Mouse (Mus musculus) megakaryocyte, embryonic 14.5 days (primary cell): ENCODE measurements around the gene Acaa1a. TPM values are rescaled to one million over a fixed set of nuclear protein-coding genes. Genes with fewer than 3 reads are reported as not detected.
A peak's percentile ranks its signal among the peaks of the same experiment; 100 is the strongest.
"Not testable (repeated sequence)": the region's sequence is repeated elsewhere in the genome, so short reads cannot be mapped to it uniquely, and the experiment has no call there.

Source experiments
- H3K27me3 ChIP-seq: replicated peaks from 2 replicates; pipeline ENCODE3; 2012; ENCODE audit warnings: inconsistent platforms
- H3K36me3 ChIP-seq: replicated peaks from 2 replicates; pipeline ENCODE3; 2012; ENCODE audit warnings: low read length, inconsistent platforms, mixed read lengths
- H3K4me1 ChIP-seq: 2 replicates; pipeline ENCODE4 v1.6.1; 2012; ENCODE audit warnings: inconsistent platforms
- H3K4me3 ChIP-seq: replicated peaks from 2 replicates; pipeline ENCODE3; 2012; ENCODE audit warnings: moderate library complexity, mild to moderate bottlenecking, inconsistent platforms
- H3K9me3 ChIP-seq: 2 replicates; pipeline ENCODE4 v1.6.1; 2012; ENCODE audit warnings: inconsistent platforms
- FLI1 ChIP-seq: IDR thresholded peaks from 2 replicates; pipeline ENCODE4 v1.6.1; 2012; ENCODE audit warnings: low read length, inconsistent platforms, mixed read lengths
- GATA1 ChIP-seq: IDR thresholded peaks from 3 replicates; pipeline ENCODE4 v1.6.1; 2012; ENCODE audit warnings: mixed read lengths, low read length, inconsistent platforms, borderline replicate concordance
- polyA plus RNA-seq: library from polyadenylated mRNA; stranded (reverse); fragments of >175 nt; gene quantifications from 2 replicates; pipeline ENCODE4 v1.2.3, GENCODE M21; 2012; ENCODE audit warnings: low replicate concordance; ENCODE audit not compliant: insufficient read depth

The Acaa1a gene
- polyA plus RNA-seq, 1 experiment: 77.2 TPM

DNA sequence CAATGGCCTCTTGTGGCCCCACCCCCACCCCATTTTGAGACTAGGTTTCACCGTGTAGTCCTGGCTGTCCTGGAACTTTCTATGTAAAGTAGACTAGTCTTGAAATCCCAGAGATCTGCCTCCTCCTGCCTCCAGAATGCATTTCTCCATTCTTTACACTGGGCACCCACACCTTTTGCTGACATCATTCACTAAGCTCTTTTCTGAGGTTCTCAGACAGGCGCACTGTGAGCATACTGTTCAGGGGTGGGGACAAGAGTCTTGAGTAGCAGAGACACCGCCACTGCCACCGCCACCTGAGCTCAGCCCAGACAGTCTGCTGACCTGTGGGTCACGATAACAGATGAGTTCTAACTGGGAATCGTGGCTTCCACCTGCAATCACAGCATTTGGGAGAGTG is 16.5 kb downstream of the Acaa1a start:
- no peaks in the 10 kb centered on the region for H3K9me3 ChIP-seq
- peaks cover 6% of the 10 kb centered on the region for H3K36me3 ChIP-seq
- TF ChIP-seq GATA1: no peak
- TF ChIP-seq FLI1: no peak
- H3K27me3 ChIP-seq: peaks cover 22% of the 10 kb centered on the region
- H3K4me3 ChIP-seq: no peak overlapping the region
- H3K4me1 ChIP-seq: peaks cover 20% of the 10 kb centered on the region

DNA sequence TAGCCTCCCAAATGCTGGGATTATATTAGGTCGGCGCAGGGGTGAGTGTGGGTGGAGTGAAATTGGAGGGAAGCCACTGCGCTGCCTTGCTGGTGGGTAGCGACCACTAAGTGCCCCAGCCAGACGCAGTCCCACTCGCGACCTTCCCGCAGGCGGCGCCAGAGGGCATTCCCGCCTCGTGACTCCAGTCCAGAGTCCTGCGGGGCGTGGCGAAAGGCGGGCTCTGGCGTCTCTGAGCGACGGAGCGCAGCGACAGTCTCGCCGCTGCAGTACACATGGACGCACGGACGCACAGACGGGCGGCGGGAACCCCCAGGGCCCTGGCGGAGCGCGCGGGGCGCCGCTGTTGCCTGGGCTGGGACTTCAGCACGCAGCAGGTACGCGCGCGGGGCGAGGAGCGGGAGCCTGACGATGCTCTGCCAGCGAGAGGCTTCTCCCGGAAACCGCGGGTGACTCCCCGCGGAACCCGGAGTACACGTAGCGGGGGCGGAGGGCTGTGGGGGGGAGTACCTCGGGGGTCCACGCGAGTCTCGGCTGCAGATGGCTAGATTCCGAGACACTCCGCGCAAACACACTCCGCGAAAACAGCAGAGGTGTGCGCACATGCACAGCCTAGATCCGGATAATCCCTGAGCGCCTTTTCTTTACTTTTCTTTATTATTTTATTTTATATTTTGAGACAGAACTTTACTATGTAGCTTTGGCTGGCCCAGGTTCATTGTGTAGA is 18.0 kb downstream of the Acaa1a start, which contains the start of gene Xylb:
Xylb (plus strand) TSS at position 51 of the 727 bp plus-strand sequence.
- no peaks in the 10 kb centered on the region for H3K36me3 ChIP-seq
- H3K9me3 ChIP-seq: no peaks in the 10 kb centered on the region
- H3K4me1 ChIP-seq: peaks cover 13% of the 10 kb centered on the region
- peaks cover 25% of the 10 kb centered on the region for H3K27me3 ChIP-seq
- peak within 1 kb of the TSS; percentile 92 for H3K4me3 ChIP-seq
- TF ChIP-seq GATA1: no peak
- no peak for TF ChIP-seq FLI1

DNA sequence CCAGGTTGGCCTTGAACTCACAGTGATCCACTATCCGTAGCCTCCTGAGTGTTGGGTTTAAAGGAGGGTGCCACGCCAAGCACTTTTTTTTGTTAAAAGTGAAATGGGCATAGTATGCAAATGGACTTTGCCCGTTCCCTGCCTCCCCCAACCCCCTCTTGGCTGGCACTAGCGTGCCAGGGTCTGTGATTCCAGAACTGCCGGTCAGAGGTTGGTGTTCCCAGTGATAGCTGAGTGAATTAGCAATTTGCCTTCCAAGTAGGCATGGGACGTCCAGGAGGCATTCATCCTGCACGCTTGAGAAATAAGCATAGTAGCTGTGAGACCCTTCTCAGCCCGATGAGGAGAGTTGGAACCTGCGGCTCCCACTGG is 18.6 kb downstream of the Acaa1a start:
- H3K9me3 ChIP-seq: no peaks in the 10 kb centered on the region
- peaks cover 13% of the 10 kb centered on the region for H3K4me1 ChIP-seq
- H3K4me3 ChIP-seq: peak overlapping the region; percentile 92
- H3K36me3 ChIP-seq: no peaks in the 10 kb centered on the region
- peaks cover 25% of the 10 kb centered on the region for H3K27me3 ChIP-seq
- TF ChIP-seq GATA1 (no peak), FLI1 (no peak)

DNA sequence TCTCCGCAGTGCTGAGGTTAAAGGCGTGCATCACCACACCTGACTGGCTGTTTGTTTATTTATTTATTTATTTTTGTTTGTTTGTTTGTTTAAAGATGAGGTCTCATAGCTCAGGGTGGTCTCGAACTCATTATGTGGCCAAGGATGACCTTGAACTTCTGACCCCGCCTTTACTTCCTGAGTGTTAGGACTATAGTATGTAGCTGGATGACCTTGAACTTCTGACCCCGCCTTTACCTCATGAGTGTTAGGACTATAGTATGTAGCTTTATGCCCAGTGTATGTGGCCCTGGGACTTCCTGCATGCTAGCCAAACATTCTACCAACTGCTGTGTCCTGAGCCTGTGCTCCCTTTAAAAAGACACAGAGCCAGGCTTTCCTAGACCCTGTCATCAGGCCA is 21.9 kb downstream of the Acaa1a start:
- TF ChIP-seq GATA1: no peak
- TF ChIP-seq FLI1: no peak
- H3K27me3 ChIP-seq: peaks cover 25% of the 10 kb centered on the region
- H3K36me3 ChIP-seq: no peaks in the 10 kb centered on the region
- no peaks in the 10 kb centered on the region for H3K9me3 ChIP-seq
- no peak overlapping the region for H3K4me3 ChIP-seq
- peaks cover 13% of the 10 kb centered on the region for H3K4me1 ChIP-seq

DNA sequence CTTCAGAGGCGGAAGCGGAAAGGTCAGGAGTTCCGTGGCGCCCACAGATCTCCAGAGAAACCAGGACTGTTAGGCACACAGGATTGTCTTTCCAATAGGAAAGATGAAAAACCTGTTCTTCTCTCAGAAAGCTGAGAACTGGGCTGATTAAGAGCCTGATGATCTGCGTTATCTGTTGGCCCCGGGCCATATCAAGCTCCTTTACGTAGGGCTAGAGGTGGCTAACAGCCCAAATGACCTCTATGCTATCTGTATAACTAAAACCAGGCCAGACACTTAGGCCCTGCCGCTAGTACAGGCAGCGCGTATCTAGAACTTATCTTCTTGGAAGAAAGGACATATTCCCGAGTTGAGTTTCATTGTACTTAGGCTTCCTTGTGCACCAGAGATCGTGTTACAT is 23.8 kb downstream of the Acaa1a start:
- Histone ChIP-seq H3K36me3 (no peaks in the 10 kb centered on the region), H3K4me3 (no peak overlapping the region), H3K4me1 (peaks cover 2% of the 10 kb centered on the region), H3K27me3 (peaks cover 19% of the 10 kb centered on the region), H3K9me3 (no peaks in the 10 kb centered on the region)
- TF ChIP-seq FLI1 (no peak), GATA1 (no peak)

DNA sequence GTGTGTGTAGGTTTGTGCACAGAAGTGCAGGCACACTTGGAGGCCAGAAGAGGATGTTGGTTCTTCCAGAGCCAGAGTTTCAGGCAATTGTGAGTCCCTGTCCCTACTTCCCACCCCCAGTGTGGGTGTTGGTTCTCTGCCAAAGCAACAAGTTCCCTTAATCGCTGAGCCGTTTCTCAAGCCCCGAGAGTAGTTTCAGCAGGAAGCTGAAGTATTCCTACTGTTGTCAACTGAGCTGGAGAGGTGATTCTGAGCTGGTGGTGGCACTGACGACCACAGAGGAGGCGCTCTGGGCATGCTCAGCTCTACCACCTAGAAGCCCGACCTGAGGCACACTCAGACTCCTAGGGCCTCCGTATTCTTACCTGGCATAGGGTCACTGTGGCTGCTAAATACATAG is 25.8 kb downstream of the Acaa1a start, which contains the start of gene Slc22a14:
Slc22a14 (minus strand) TSS at position 270 of the 400 bp plus-strand sequence.
- H3K36me3 ChIP-seq: no peaks in the 10 kb centered on the region
- TF ChIP-seq GATA1 (no peak), FLI1 (no peak)
- H3K9me3 ChIP-seq: no peaks in the 10 kb centered on the region
- peaks cover 11% of the 10 kb centered on the region for H3K27me3 ChIP-seq
- H3K4me3 ChIP-seq: no peak within 1 kb of the TSS
- no peaks in the 10 kb centered on the region; the same call in 1 of the 2 replicates for H3K4me1 ChIP-seq

DNA sequence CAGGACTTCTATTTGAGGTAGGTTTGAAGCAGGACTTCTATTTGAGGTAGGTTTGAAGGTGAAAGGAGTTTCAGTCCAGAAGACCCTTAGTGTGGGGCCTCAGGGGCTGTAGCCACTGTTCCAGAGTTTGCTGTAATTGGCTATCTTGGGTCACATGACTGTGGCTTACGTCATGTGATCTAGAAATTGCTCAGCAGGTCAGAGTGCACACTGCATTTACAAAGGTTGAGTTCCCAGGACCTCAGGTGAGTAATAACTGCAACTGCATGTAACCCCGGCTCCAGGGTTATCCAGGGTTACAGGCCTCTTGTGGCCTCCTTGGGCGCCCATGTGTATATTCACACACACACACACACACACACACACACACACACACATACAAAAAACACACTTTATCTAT is 28.9 kb downstream of the Acaa1a start:
- no peaks in the 10 kb centered on the region for H3K9me3 ChIP-seq
- no peak for TF ChIP-seq GATA1
- no peak for TF ChIP-seq FLI1
- H3K4me3 ChIP-seq: no peak overlapping the region
- peaks cover 3% of the 10 kb centered on the region for H3K27me3 ChIP-seq
- no peaks in the 10 kb centered on the region for H3K36me3 ChIP-seq
- no peaks in the 10 kb centered on the region; the same call in 1 of the 2 replicates for H3K4me1 ChIP-seq

DNA sequence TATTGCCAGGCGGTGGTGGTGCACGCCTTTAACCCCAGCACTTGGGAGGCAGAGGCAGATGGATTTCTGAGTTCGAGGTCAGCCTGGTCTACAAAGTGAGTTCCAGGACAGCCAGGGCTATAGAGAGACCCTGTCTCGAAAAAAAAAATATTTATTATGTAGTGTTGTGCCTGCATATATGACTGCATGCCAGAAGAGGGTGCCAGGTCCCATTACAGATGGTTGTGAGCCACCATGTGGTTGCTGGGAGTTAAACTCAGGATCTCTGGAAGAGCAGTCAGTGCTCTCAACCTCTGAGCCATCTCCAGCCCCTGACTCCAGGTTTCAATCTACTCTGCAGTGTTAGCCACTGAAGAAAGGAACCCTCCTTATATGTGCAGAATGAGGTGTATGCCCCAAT is 31.3 kb downstream of the Acaa1a start:
- H3K36me3 ChIP-seq, H3K9me3 ChIP-seq, H3K4me3 ChIP-seq, H3K4me1 ChIP-seq, H3K27me3 ChIP-seq: not testable (repeated sequence)

DNA sequence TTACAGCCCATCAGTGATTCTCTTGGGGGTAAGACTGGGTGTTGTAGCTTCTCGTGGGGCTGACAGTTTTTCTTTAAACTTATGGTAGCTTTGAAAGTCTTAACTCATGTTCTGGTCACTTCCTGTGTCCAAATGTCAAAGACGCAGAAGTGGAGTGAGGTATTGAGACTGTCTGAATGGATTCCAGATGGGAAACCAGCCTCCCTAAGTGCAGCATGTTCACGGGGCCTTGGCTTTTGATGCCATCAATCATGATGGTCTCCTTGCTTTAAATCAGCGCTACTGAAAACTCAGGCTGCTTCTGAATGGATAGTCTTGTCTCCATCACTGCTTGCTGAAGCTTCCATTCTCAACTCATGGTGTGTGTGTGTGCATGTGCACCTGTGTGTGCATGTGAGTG is 31.8 kb downstream of the Acaa1a start:
- no peaks in the 10 kb centered on the region for H3K36me3 ChIP-seq
- H3K27me3 ChIP-seq: peaks cover 3% of the 10 kb centered on the region
- TF ChIP-seq FLI1 (no peak), GATA1 (no peak)
- no peaks in the 10 kb centered on the region; the same call in 1 of the 2 replicates for H3K4me1 ChIP-seq
- H3K9me3 ChIP-seq: no peaks in the 10 kb centered on the region
- peak overlapping the region; percentile 39 for H3K4me3 ChIP-seq

DNA sequence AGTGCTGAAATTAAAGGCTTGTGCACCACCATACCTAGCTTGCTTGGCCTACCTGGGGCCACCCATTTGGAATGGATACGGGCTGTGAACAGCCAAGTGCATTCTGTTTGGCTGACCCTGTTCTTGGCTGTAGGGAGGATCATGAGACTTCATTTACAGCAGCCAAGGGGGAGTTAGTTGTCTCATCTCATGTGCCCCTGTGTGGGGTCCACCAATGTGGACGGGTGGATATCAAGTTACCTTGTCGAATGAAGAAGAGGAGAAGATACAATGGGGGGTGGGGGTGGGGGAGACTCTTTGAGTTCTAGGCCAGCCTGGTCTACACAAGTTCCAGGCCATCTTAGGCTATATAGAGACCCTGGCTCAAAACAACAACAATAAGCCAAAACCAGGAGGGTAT is 35.5 kb downstream of the Acaa1a start:
- Histone ChIP-seq H3K9me3 (no peaks in the 10 kb centered on the region), H3K4me1 (no peaks in the 10 kb centered on the region; the same call in 1 of the 2 replicates), H3K27me3 (peaks cover 4% of the 10 kb centered on the region), H3K4me3 (no peak overlapping the region), H3K36me3 (no peaks in the 10 kb centered on the region)
- TF ChIP-seq GATA1: no peak
- no peak for TF ChIP-seq FLI1

DNA sequence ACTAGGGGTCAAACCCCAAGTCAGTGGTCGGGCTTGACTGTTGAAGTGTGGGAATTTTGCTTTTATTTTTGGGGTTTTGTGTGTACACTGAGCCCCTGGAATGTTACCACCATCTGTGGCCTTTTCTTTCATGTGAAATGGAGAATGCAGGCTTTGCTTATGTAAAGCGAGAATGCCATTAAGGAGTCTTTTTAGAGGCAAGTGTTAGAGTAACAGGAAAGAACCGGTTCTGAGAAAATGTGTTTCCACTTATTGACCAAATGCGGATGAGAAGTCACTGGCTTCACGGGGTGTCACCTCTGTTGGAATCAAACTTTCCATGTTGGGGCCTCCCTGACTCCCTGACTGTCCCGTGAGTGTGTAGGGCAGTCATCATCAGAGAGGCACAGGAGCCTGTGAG is 36.1 kb downstream of the Acaa1a start:
- TF ChIP-seq FLI1: no peak
- TF ChIP-seq GATA1: no peak
- H3K36me3 ChIP-seq: no peaks in the 10 kb centered on the region
- H3K9me3 ChIP-seq: no peaks in the 10 kb centered on the region
- H3K4me3 ChIP-seq: no peak overlapping the region
- H3K4me1 ChIP-seq: no peaks in the 10 kb centered on the region; the same call in 1 of the 2 replicates
- H3K27me3 ChIP-seq: peaks cover 7% of the 10 kb centered on the region
